Mouse (Mus musculus) MEL (cell line): ENCODE data around the gene 1700021F05Rik. TPM values are rescaled to one million over a fixed set of nuclear protein-coding genes. Genes with fewer than 3 reads are reported as not detected.

Source experiments
- DNase-seq: peaks from one replicate; pipeline ENCODE4 v3.0.0; 2011; ENCODE audit warnings: low read depth, low spot score
- H3K27ac ChIP-seq: 2 replicates; pipeline ENCODE4 v1.5.1; 2012; ENCODE audit warnings: low read depth, mild to moderate bottlenecking, control low read depth, low read length, moderate library complexity; ENCODE audit not compliant: control insufficient read depth
- H3K27me3 ChIP-seq, 2 experiments: fragments of 150-350 bp in 1 of 2; sonication (generic) in 1 of 2; 2 replicates each; pipeline ENCODE4 v1.6.1; 2012; ENCODE audit warnings: low read length in 2 of 2, mild to moderate bottlenecking in 2 of 2, improper control_type of control experiment in 1 of 2, moderate library complexity in 1 of 2; ENCODE audit not compliant: insufficient read depth in 2 of 2, control insufficient read depth in 1 of 2
- H3K36me3 ChIP-seq, 2 experiments: 2 replicates each; pipeline ENCODE4 v1.6.1; 2012 to 2014; ENCODE audit warnings: low read length in 2 of 2, improper control_type of control experiment in 1 of 2, inconsistent platforms in 1 of 2, mild to moderate bottlenecking in 1 of 2; ENCODE audit not compliant: insufficient read depth in 2 of 2, control insufficient read depth in 1 of 2
- H3K4me1 ChIP-seq, 2 experiments: fragments of 150-350 bp in 1 of 2; sonication (generic) in 1 of 2; 2 replicates each; pipeline ENCODE4 v1.6.1; 2012; ENCODE audit warnings: low read length in 2 of 2, improper control_type of control experiment in 1 of 2, mild to moderate bottlenecking in 1 of 2; ENCODE audit not compliant: insufficient read depth in 2 of 2, control insufficient read depth in 1 of 2
- H3K4me3 ChIP-seq, 2 experiments: fragments of 150-350 bp in 1 of 2; sonication (generic) in 1 of 2; 2 replicates each; pipeline ENCODE4 v1.5.1; 2012; ENCODE audit warnings: low read depth in 2 of 2, low read length in 2 of 2, mild to moderate bottlenecking in 2 of 2, moderate library complexity in 2 of 2, control low read depth in 1 of 2, improper control_type of control experiment in 1 of 2; ENCODE audit not compliant: control insufficient read depth in 1 of 2, insufficient read depth in 1 of 2
- H3K79me2 ChIP-seq: 2 replicates; pipeline ENCODE4 v1.6.1; 2012; ENCODE audit warnings: mild to moderate bottlenecking, low read length, moderate library complexity; ENCODE audit not compliant: control insufficient read depth, poor library complexity, insufficient read depth
- H3K9ac ChIP-seq: 2 replicates; pipeline ENCODE4 v1.6.1; 2012; ENCODE audit warnings: low read depth, mild to moderate bottlenecking, control low read depth, low read length, moderate library complexity; ENCODE audit not compliant: control insufficient read depth, poor library complexity, severe bottlenecking
- H3K9me3 ChIP-seq: fragments of 150-350 bp; sonication (generic); replicated peaks from 2 replicates; pipeline ENCODE4 v1.6.1; 2012; ENCODE audit warnings: mild to moderate bottlenecking, low read length, improper control_type of control experiment, moderate library complexity; ENCODE audit not compliant: insufficient read depth
- BHLHE40 ChIP-seq: IDR thresholded peaks from 2 replicates; pipeline ENCODE4 v1.6.1; 2012; ENCODE audit warnings: low read depth, mild to moderate bottlenecking, inconsistent platforms, low read length, improper control_type of control experiment, borderline replicate concordance
- CTCF ChIP-seq, 3 experiments: IDR thresholded peaks in 2 of 3; conservative IDR thresholded peaks in 1 of 3; 2 replicates each; pipeline ENCODE4 v1.5.1; 2011 to 2012; ENCODE audit warnings: low read length in 3 of 3, low read depth in 2 of 3, mild to moderate bottlenecking in 2 of 3, improper control_type of control experiment in 1 of 3, inconsistent platforms in 1 of 3, mixed read lengths in 1 of 3, moderate library complexity in 1 of 3; ENCODE audit not compliant: control insufficient read depth in 1 of 3, insufficient read depth in 1 of 3, poor library complexity in 1 of 3, severe bottlenecking in 1 of 3
- E2F4 ChIP-seq: IDR thresholded peaks from 2 replicates; pipeline ENCODE4 v1.6.1; 2011; ENCODE audit warnings: low read depth, low read length, improper control_type of control experiment, borderline replicate concordance
- ETS1 ChIP-seq: IDR thresholded peaks from 2 replicates; pipeline ENCODE4 v1.6.1; 2012; ENCODE audit warnings: low read depth, mild to moderate bottlenecking, inconsistent platforms, low read length, improper control_type of control experiment, moderate library complexity
- GABPA ChIP-seq: IDR thresholded peaks from 2 replicates; pipeline ENCODE4 v1.6.1; 2012; ENCODE audit warnings: low read depth, mild to moderate bottlenecking, inconsistent platforms, low read length, improper control_type of control experiment, moderate library complexity
- GATA1 ChIP-seq: IDR thresholded peaks from 2 replicates; pipeline ENCODE4 v1.6.1; 2011; ENCODE audit warnings: low read depth, low read length, improper control_type of control experiment
- HCFC1 ChIP-seq: IDR thresholded peaks from 2 replicates; pipeline ENCODE4 v1.6.1; 2012; ENCODE audit warnings: low read depth, mild to moderate bottlenecking, inconsistent platforms, low read length, improper control_type of control experiment, moderate library complexity
- JUND ChIP-seq: IDR thresholded peaks from 2 replicates; pipeline ENCODE4 v1.6.1; 2011; ENCODE audit warnings: low read depth, mild to moderate bottlenecking, improper control_type of control experiment, low read length
- MEF2A ChIP-seq: IDR thresholded peaks from 2 replicates; pipeline ENCODE4 v1.6.1; 2014; ENCODE audit warnings: low read depth, mild to moderate bottlenecking, inconsistent platforms, low read length, improper control_type of control experiment; ENCODE audit not compliant: poor library complexity, insufficient replicate concordance, severe bottlenecking; ENCODE audit errors: extremely low read depth
- MXI1 ChIP-seq: IDR thresholded peaks from 2 replicates; pipeline ENCODE4 v1.6.1; 2011; ENCODE audit warnings: mild to moderate bottlenecking, low read depth, low read length, improper control_type of control experiment
- MYC ChIP-seq: IDR thresholded peaks from 2 replicates; pipeline ENCODE4 v1.6.1; 2011; ENCODE audit warnings: low read depth, mild to moderate bottlenecking, low read length, improper control_type of control experiment, moderate library complexity
- NELFE ChIP-seq: IDR thresholded peaks from 2 replicates; pipeline ENCODE4 v1.6.1; 2011; ENCODE audit warnings: low read depth, low read length, improper control_type of control experiment
- POLR2AphosphoS2 ChIP-seq: IDR thresholded peaks from 2 replicates; pipeline ENCODE4 v1.6.1; 2011; ENCODE audit warnings: low read length, improper control_type of control experiment
- SIN3A ChIP-seq: IDR thresholded peaks from 2 replicates; pipeline ENCODE4 v1.6.1; 2012; ENCODE audit warnings: low read length, improper control_type of control experiment, inconsistent platforms
- USF2 ChIP-seq, 2 experiments: IDR thresholded peaks; 2 replicates each; pipeline ENCODE4 v1.6.1; 2011 to 2012; ENCODE audit warnings: improper control_type of control experiment in 2 of 2, low read length in 2 of 2, borderline replicate concordance in 1 of 2, inconsistent platforms in 1 of 2, low read depth in 1 of 2, mild to moderate bottlenecking in 1 of 2; ENCODE audit not compliant: insufficient read depth in 1 of 2
- polyA plus RNA-seq, 2 experiments: library from polyadenylated mRNA; stranded (reverse) in 1 of 2; unstranded in 1 of 2; fragments of >175 nt in 1 of 2; fragments of >200 nt in 1 of 2; gene quantifications; 2 replicates each; pipeline versions ENCODE4 v1.2.1 to v1.2.4; 2012; ENCODE audit warnings: low replicate concordance in 2 of 2, low read depth in 1 of 2; ENCODE audit not compliant: insufficient read length in 2 of 2, insufficient read depth in 1 of 2, missing spikeins in 1 of 2
- total RNA-seq: library from RNA; depleted of rRNA; stranded (reverse); fragments of 300-350 nt; gene quantifications from 2 replicates; pipeline ENCODE4 v1.2.3, GENCODE M21; 2012

1700021F05Rik gene
- total and polyA plus RNA-seq, 3 experiments, result 66.5 to 93.8 TPM; not detected in 1

DNA sequence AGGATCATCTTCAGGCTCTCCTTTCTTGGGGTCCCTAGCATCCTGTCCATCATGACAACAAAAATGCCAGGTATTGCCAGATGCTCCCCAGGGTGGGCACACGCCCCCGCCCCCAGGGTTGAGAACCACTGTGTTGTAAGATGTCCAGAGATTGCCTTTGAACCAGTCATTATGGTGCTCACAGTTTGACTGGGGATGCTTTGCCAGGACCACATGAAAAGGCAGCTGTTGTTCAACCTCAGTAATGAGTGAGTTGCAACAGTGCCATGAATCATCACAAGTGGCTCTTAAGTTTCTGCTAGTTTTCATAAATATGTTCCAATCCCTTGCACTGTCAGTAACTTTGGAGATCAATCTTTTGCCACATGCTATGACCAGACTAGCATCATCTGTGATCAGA lies 20.8 kb downstream of the 1700021F05Rik start:
- H3K9ac ChIP-seq, result no peak overlapping the region
- H3K27ac ChIP-seq, result no peak overlapping the region
- H3K27me3 ChIP-seq, result no peaks in the 10 kb centered on the region
- no peaks in the 10 kb centered on the region for H3K79me2 ChIP-seq
- TF ChIP-seq GATA1, result no peak
- TF ChIP-seq SIN3A, result no peak
- no peak for TF ChIP-seq MEF2A
- no peak for TF ChIP-seq NELFE
- TF ChIP-seq USF2 (IDR thresholded peaks at IDR 0.05; ENCODE audit: borderline replicate concordance in 1 of 2, insufficient read depth in 1 of 2, low read depth in 1 of 2, low read length in 2 of 2), result no peak
- TF ChIP-seq MYC, result no peak
- no peak for TF ChIP-seq HCFC1
- no peaks in the 10 kb centered on the region for H3K9me3 ChIP-seq
- H3K4me3 ChIP-seq, result no peak overlapping the region
- peaks cover 0 to 2% of the 10 kb centered on the region in 2 experiments; a peak in 1 of 4 replicates for H3K4me1 ChIP-seq
- no peak for DNase-seq
- H3K36me3 ChIP-seq, result no peaks in the 10 kb centered on the region

- H3K4me3 ChIP-seq, result no peak overlapping the region
- no peak overlapping the region for H3K27ac ChIP-seq
- no peak for TF ChIP-seq CTCF (IDR thresholded peaks at IDR 0.05 in 2 of 3, conservative IDR thresholded peaks at IDR 0.05 in 1 of 3; ENCODE audit: control insufficient read depth in 1 of 3, insufficient read depth in 1 of 3, low read depth in 2 of 3, low read length in 3 of 3, poor library complexity in 1 of 3, severe bottlenecking in 1 of 3)
- TF ChIP-seq BHLHE40, result no peak
- TF ChIP-seq ETS1, result no peak
- TF ChIP-seq POLR2AphosphoS2, result no peak
- no peak for TF ChIP-seq USF2 (IDR thresholded peaks at IDR 0.05; ENCODE audit: borderline replicate concordance in 1 of 2, insufficient read depth in 1 of 2, low read depth in 1 of 2, low read length in 2 of 2)
- no peak for DNase-seq
- H3K4me1 ChIP-seq, result peaks cover 0 to 2% of the 10 kb centered on the region in 2 experiments; a peak in 1 of 4 replicates
- no peaks in the 10 kb centered on the region for H3K36me3 ChIP-seq
- no peak overlapping the region for H3K9ac ChIP-seq
- H3K27me3 ChIP-seq, result no peaks in the 10 kb centered on the region
- no peaks in the 10 kb centered on the region for H3K79me2 ChIP-seq
- H3K9me3 ChIP-seq, result no peaks in the 10 kb centered on the region
These were observed 22.4 kb downstream of the 1700021F05Rik start for GRCm38 (mm10) chr10:43518368-43518767.

- Histone ChIP-seq H3K27ac (no peak overlapping the region), H3K4me1 (peaks cover 0 to 2% of the 10 kb centered on the region in 2 experiments; a peak in 1 of 4 replicates), H3K27me3 (no peaks in the 10 kb centered on the region), H3K36me3 (no peaks in the 10 kb centered on the region), H3K9ac (no peak overlapping the region), H3K9me3 (no peaks in the 10 kb centered on the region), H3K79me2 (no peaks in the 10 kb centered on the region), H3K4me3 (no peak overlapping the region)
- peak; percentile 19 for DNase-seq
- TF ChIP-seq MXI1, result no peak
- no peak for TF ChIP-seq GABPA
- TF ChIP-seq GATA1, result no peak
- no peak for TF ChIP-seq E2F4
- no peak for TF ChIP-seq JUND
- no peak for TF ChIP-seq SIN3A
These were observed 23.0 kb downstream of the 1700021F05Rik start for GRCm38 (mm10) chr10:43517836-43518235.
